Mouse (Mus musculus) ES-E14 (cell line): Measurements from ENCODE around the gene Lingo1. TPM values are rescaled to one million over a fixed set of nuclear protein-coding genes. Genes with fewer than 3 reads are reported as not detected.

ENCODE experiments used
- DNase-seq: peaks from one replicate; pipeline ENCODE4 v3.0.0-alpha.2; 2013; ENCODE audit warnings: low read depth, low spot score
- H3K27ac ChIP-seq: 2 replicates; pipeline ENCODE4 v1.5.1; 2012; ENCODE audit warnings: low read depth, mild to moderate bottlenecking, low read length, moderate library complexity, mixed read lengths; ENCODE audit not compliant: poor library complexity, insufficient read depth, severe bottlenecking
- H3K36me3 ChIP-seq: 2 replicates; pipeline ENCODE4 v1.6.1; 2012; ENCODE audit warnings: mild to moderate bottlenecking, low read length, moderate library complexity, mixed read lengths; ENCODE audit not compliant: control insufficient read depth, poor library complexity, insufficient read depth, severe bottlenecking
- H3K4me1 ChIP-seq, 2 experiments: fragments of 150-350 bp in 1 of 2; sonication (generic) in 1 of 2; 2 replicates each; pipeline ENCODE4 v1.6.1; 2012; ENCODE audit warnings: low read length in 2 of 2, mild to moderate bottlenecking in 1 of 2, mixed read lengths in 1 of 2; ENCODE audit not compliant: control insufficient read depth in 2 of 2, insufficient read depth in 2 of 2, poor library complexity in 1 of 2
- H3K4me3 ChIP-seq, 2 experiments: fragments of 150-350 bp in 1 of 2; sonication (generic) in 1 of 2; 2 replicates each; pipeline ENCODE4 v1.5.1; 2012; ENCODE audit warnings: low read length in 2 of 2, low read depth in 1 of 2, mild to moderate bottlenecking in 1 of 2, mixed read lengths in 1 of 2; ENCODE audit not compliant: insufficient read depth in 1 of 2, poor library complexity in 1 of 2, severe bottlenecking in 1 of 2
- H3K9ac ChIP-seq: 2 replicates; pipeline ENCODE4 v1.6.1; 2012; ENCODE audit warnings: low read depth, mild to moderate bottlenecking, low read length, mixed read lengths; ENCODE audit not compliant: poor library complexity, insufficient read depth, severe bottlenecking
- H3K9me3 ChIP-seq: fragments of 150-350 bp; sonication (generic); 2 replicates; pipeline ENCODE4 v1.6.1; 2012; ENCODE audit warnings: low read depth, mild to moderate bottlenecking, low read length; ENCODE audit not compliant: control insufficient read depth, insufficient read depth
- CHD2 ChIP-seq: IDR thresholded peaks from 2 replicates; pipeline ENCODE4 v1.6.1; 2014; ENCODE audit warnings: mild to moderate bottlenecking, low read depth, low read length, inconsistent platforms
- HCFC1 ChIP-seq: IDR thresholded peaks from 2 replicates; pipeline ENCODE4 v1.6.1; 2012; ENCODE audit warnings: low read length, inconsistent platforms, borderline replicate concordance; ENCODE audit not compliant: insufficient read depth
- MAFK ChIP-seq: IDR thresholded peaks from 2 replicates; pipeline ENCODE4 v1.6.1; 2014; ENCODE audit warnings: mild to moderate bottlenecking, low read depth, low read length, inconsistent platforms; ENCODE audit not compliant: insufficient read depth
- ZC3H11A ChIP-seq: IDR thresholded peaks from 2 replicates; pipeline ENCODE4 v1.6.1; 2012; ENCODE audit warnings: low read depth, mild to moderate bottlenecking, inconsistent platforms, low read length, borderline replicate concordance
- ZNF384 ChIP-seq: IDR thresholded peaks from 2 replicates; pipeline ENCODE4 v1.6.1; 2012; ENCODE audit warnings: low read depth, low read length, inconsistent platforms
- in situ Hi-C, 2 experiments: fragments of 600-800 bp; cut with MboI; formaldehyde crosslinking; loops; one replicate each; pipeline ENCODE4 v1.15.1; 2025; ENCODE audit warnings: low sequenced_read_pairs in 2 of 2, inconsistent platforms in 1 of 2; ENCODE audit not compliant: unreplicated experiment in 2 of 2
- total RNA-seq: library from RNA; depleted of rRNA; stranded (reverse); fragments of 300-350 nt; gene quantifications from 2 replicates; pipeline ENCODE4 v1.2.3, GENCODE M21; 2012

Gene Lingo1
- total RNA-seq, 1 experiment, result 1.3 TPM

DNA sequence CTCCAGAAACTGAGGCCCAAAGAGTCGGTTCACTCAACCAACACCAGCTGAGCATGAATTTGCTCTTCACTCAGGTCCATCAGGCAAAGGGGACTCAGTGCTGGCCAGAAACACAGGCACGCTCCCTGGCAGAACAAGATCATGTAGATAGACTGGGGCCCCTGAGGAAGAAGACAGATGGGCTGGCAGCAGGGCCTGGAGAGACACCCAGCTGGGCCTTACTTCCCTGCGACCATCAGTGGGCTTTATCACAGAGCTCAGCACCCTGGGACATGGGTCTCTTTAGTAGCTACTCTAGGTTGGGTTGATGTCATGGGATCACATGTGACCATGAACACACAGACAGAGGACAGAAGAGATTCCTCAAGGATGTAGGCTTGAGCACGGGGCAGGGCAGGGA is 137.7 kb downstream of the Lingo1 start:
- DNase-seq, result no peak
- TF ChIP-seq MAFK (no peak), CHD2 (no peak), ZC3H11A (no peak), HCFC1 (no peak), ZNF384 (no peak)
- no peak overlapping the region for H3K9ac ChIP-seq
- in situ Hi-C loops, result no loop called here
- no peaks in the 10 kb centered on the region for H3K36me3 ChIP-seq
- no peak overlapping the region for H3K27ac ChIP-seq
- H3K9me3 ChIP-seq, result no peaks in the 10 kb centered on the region
- no peak overlapping the region for H3K4me3 ChIP-seq
- H3K4me1 ChIP-seq, result no peaks in the 10 kb centered on the region; a peak in 1 of 4 replicates

DNA sequence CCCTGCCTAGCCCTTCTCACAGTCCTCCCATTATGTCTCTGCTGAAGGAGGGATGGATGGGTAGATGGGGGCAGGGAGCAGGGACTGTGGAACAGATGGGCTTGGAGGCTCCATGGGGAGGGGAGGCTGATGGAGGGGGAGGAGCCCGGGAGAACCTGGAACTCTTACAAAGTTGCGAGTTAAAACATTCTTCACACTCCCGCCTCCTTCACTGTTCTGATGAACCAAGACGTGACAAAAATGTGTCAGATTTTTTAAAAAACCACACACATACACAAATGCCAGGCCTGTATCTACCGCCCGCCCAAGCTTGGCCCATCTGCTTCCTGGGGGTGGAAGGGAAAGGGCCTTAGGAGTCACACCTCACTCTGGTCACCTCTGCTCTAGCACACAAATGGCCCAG is 138.3 kb downstream of the Lingo1 start:
- Histone ChIP-seq H3K36me3 (no peaks in the 10 kb centered on the region), H3K27ac (no peak overlapping the region), H3K4me1 (no peaks in the 10 kb centered on the region; a peak in 1 of 4 replicates), H3K9me3 (no peaks in the 10 kb centered on the region), H3K9ac (no peak overlapping the region), H3K4me3 (peak overlapping the region in 1 of 2 experiments; percentile 13; a peak in 1 of 4 replicates)
- no peak for DNase-seq
- in situ Hi-C loops, result no loop called here
- TF ChIP-seq CHD2, result no peak
- no peak for TF ChIP-seq ZC3H11A
- no peak for TF ChIP-seq HCFC1
- TF ChIP-seq MAFK, result no peak
- TF ChIP-seq ZNF384, result no peak

DNA sequence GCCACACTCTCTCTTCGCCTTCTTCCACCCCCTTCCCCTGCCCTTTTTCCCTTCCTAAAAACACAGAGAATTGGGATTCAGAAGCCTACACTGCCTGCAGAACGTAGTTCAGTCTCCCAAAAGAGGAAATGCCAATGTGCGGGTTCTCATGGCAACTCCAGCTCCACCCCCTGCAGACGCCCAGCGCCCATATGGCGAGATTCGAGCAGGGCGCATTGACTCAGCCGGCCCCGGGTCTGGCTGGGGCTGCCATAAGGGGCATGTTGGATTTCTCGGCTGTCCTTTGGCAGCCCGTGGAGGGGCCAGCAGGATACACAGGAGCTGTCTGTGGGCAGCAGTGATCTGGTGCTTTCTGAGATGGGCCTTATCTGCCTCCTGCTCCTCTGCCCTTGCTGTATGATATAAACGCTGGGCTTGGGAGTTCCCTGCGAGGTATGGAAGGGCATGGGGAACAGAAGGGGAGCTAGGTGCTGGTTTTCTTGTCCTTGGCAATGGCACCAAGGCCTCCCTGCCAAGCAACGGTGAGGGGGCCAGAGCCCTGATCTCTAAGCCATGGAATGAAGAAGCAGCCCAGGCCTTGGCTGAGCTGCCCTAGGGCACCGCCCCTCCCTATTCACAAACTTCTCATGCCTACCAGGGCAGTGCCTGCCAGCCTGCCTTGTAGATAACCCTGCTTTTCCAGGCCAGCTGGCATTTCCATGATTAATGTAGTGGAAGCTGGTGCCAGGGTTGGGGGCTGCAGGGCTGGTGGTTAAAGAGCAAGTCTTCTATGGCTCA is 139.3 kb downstream of the Lingo1 start:
- TF ChIP-seq ZNF384, result no peak
- no peak for TF ChIP-seq HCFC1
- TF ChIP-seq CHD2, result no peak
- TF ChIP-seq MAFK, result no peak
- TF ChIP-seq ZC3H11A, result no peak

DNA sequence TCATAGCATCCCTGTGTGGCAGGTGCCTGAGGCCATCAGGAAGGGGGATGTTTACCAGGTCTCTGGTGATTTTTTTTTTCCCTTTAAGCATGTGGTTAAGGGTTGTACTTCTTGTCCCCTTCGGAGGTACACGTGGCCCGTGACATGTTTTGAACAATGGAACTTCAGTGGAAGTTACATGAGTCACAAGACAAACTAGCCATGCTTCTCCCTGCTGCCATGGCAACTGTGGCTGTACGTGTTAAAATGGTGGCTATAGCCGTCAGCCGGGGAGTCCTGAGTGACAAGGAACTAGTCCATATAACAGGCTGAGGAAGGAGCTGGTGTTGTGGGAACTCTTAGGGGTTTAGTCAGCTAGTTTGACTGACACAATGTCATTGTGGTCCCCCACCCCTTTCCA is 141.1 kb downstream of the Lingo1 start:
- TF ChIP-seq ZNF384 (no peak), HCFC1 (no peak)
- in situ Hi-C loops, result no loop called here
- no peak overlapping the region for H3K27ac ChIP-seq

More for the DNA sequence above, 139.3 kb downstream of the Lingo1 start:
- in situ Hi-C loops, result no loop called here
- no peak for DNase-seq
- Histone ChIP-seq H3K27ac (no peak overlapping the region), H3K4me1 (no peaks in the 10 kb centered on the region; a peak in 1 of 4 replicates), H3K9ac (no peak overlapping the region), H3K9me3 (no peaks in the 10 kb centered on the region), H3K36me3 (no peaks in the 10 kb centered on the region), H3K4me3 (no peak overlapping the region)

More for the DNA sequence above, 141.1 kb downstream of the Lingo1 start:
- Histone ChIP-seq H3K4me3 (no peak overlapping the region), H3K9ac (no peak overlapping the region), H3K4me1 (no peaks in the 10 kb centered on the region; a peak in 1 of 4 replicates), H3K9me3 (no peaks in the 10 kb centered on the region), H3K36me3 (no peaks in the 10 kb centered on the region)
- no peak for DNase-seq
